Mouse (Mus musculus) thymus, postnatal 36 days (tissue): ENCODE results near the gene Gm7168.
"Not testable (repeated sequence)": the region's sequence is repeated elsewhere in the genome, so short reads cannot be mapped to it uniquely, and the experiment has no call there.

ENCODE experiments used
- DNase-seq, 2 experiments: peaks; one replicate each; pipeline ENCODE4 v3.0.0; 2022; ENCODE audit warnings: mixed read lengths in 2 of 2

The Gm7168 gene

GRCm38 (mm10) chr17:13948073-13948472 is at the start of gene Gm7168:
Gene Gm7168 (plus strand): TSS chr17:13948373.
- not testable (repeated sequence) for DNase-seq

GRCm38 (mm10) chr17:13898838-13899237 is 49.3 kb upstream of the Gm7168 start:
- no peak for DNase-seq

GRCm38 (mm10) chr17:13899241-13899640 is 48.9 kb upstream of the Gm7168 start:
- DNase-seq: no peak

- no peak for DNase-seq
These were observed 44.4 kb upstream of the Gm7168 start for GRCm38 (mm10) chr17:13903793-13904192.

GRCm38 (mm10) chr17:13907082-13907481 is 41.1 kb upstream of the Gm7168 start:
- DNase-seq: no peak

GRCm38 (mm10) chr17:13907681-13908080 is 40.5 kb upstream of the Gm7168 start:
- no peak for DNase-seq

- no peak for DNase-seq
These were observed 34.2 kb upstream of the Gm7168 start for GRCm38 (mm10) chr17:13913951-13914350.

- DNase-seq: no peak
These were observed 33.6 kb upstream of the Gm7168 start for GRCm38 (mm10) chr17:13914531-13914930.

GRCm38 (mm10) chr17:13920771-13921170 is 27.4 kb upstream of the Gm7168 start:
- no peak for DNase-seq

GRCm38 (mm10) chr17:13923418-13923817 is 24.8 kb upstream of the Gm7168 start:
- DNase-seq: no peak

GRCm38 (mm10) chr17:13924588-13924987 is 23.6 kb upstream of the Gm7168 start:
- DNase-seq: no peak

GRCm38 (mm10) chr17:13925931-13926330 is 22.2 kb upstream of the Gm7168 start:
- DNase-seq: no peak

- DNase-seq: no peak
These were observed 17.8 kb upstream of the Gm7168 start for GRCm38 (mm10) chr17:13930421-13930820.

GRCm38 (mm10) chr17:13935364-13935763 is 12.8 kb upstream of the Gm7168 start:
- not testable (repeated sequence) for DNase-seq

- no peak for DNase-seq
These were observed 10.4 kb upstream of the Gm7168 start for GRCm38 (mm10) chr17:13937787-13938186.

- no peak for DNase-seq
These were observed 9.5 kb upstream of the Gm7168 start for GRCm38 (mm10) chr17:13938652-13939051.

GRCm38 (mm10) chr17:13939231-13939630 is 8.9 kb upstream of the Gm7168 start:
- DNase-seq: not testable (repeated sequence)

GRCm38 (mm10) chr17:13940487-13940886 is 7.7 kb upstream of the Gm7168 start:
- DNase-seq: no peak

GRCm38 (mm10) chr17:13951570-13951969 is 3.4 kb downstream of the Gm7168 start:
- DNase-seq: not testable (repeated sequence)

GRCm38 (mm10) chr17:13958129-13958528 is 10.0 kb downstream of the Gm7168 start:
- DNase-seq: not testable (repeated sequence)

GRCm38 (mm10) chr17:13962245-13962644 is 14.1 kb downstream of the Gm7168 start:
- DNase-seq: not testable (repeated sequence)

GRCm38 (mm10) chr17:13965048-13965447 is 16.9 kb downstream of the Gm7168 start:
- not testable (repeated sequence) for DNase-seq

GRCm38 (mm10) chr17:13969917-13970316 is 21.7 kb downstream of the Gm7168 start:
- DNase-seq: not testable (repeated sequence)

GRCm38 (mm10) chr17:13970796-13971195 is 22.6 kb downstream of the Gm7168 start:
- DNase-seq: not testable (repeated sequence)

GRCm38 (mm10) chr17:13987690-13988089 is 39.5 kb downstream of the Gm7168 start:
- DNase-seq: no peak
